Mouse (Mus musculus) hindbrain, embryonic 13.5 days (tissue): ENCODE data around the gene Acy3. TPM values are rescaled to one million over a fixed set of nuclear protein-coding genes. Genes with fewer than 3 reads are reported as not detected.

Experiments
- ATAC-seq: fragments of 200-750 bp; cut with Nextera tagmentation; 2 replicates; pipeline ENCODE4 v1.8.0; 2017; ENCODE audit warnings: moderate TSS enrichment; ENCODE audit not compliant: low FRiP score
- H3K27ac ChIP-seq: fragments of 300-500 bp; sonication (generic); 2 replicates; pipeline ENCODE4 v1.5.1; 2015; ENCODE audit warnings: inconsistent platforms, mild to moderate bottlenecking, moderate library complexity
- H3K27me3 ChIP-seq: fragments of 300-500 bp; sonication (generic); 2 replicates; pipeline ENCODE4 v1.6.1; 2015; ENCODE audit warnings: mild to moderate bottlenecking, inconsistent platforms
- H3K36me3 ChIP-seq: fragments of 300-500 bp; sonication (generic); 2 replicates; pipeline ENCODE4 v1.6.1; 2015; ENCODE audit warnings: mild to moderate bottlenecking, inconsistent platforms
- H3K4me1 ChIP-seq: fragments of 300-500 bp; sonication (generic); replicated peaks from 2 replicates; pipeline ENCODE4 v1.6.1; 2015; ENCODE audit warnings: inconsistent platforms
- H3K4me2 ChIP-seq: fragments of 300-500 bp; sonication (generic); 2 replicates; pipeline ENCODE4 v1.6.1; 2015; ENCODE audit warnings: inconsistent platforms, mild to moderate bottlenecking, moderate library complexity
- H3K4me3 ChIP-seq: fragments of 300-500 bp; sonication (generic); 2 replicates; pipeline ENCODE4 v1.5.1; 2015; ENCODE audit warnings: mild to moderate bottlenecking, inconsistent platforms
- H3K9ac ChIP-seq: fragments of 300-500 bp; sonication (generic); 2 replicates; pipeline ENCODE4 v1.6.1; 2015; ENCODE audit warnings: mild to moderate bottlenecking, inconsistent platforms
- H3K9me3 ChIP-seq: fragments of 300-500 bp; sonication (generic); 2 replicates; pipeline ENCODE4 v1.6.1; 2016; ENCODE audit warnings: inconsistent platforms
- WGBS: fragments of 180-500 bp; shearing (Covaris S2); methylation state at CpG from one replicate; pipeline ENCODE4 v1.1.7; 2015; 5-methylcytosine and 5-hydroxymethylcytosine counted together
- polyA plus RNA-seq: library from polyadenylated mRNA; unstranded; fragments of >200 nt; fragmentation: Nextera tagmentation; extraction: Ambion mirVana; gene quantifications from 2 replicates; pipeline ENCODE4 v1.2.1, GENCODE M21; 2015

Acy3 gene
- polyA plus RNA-seq, 1 experiment from 2014 or later = 2.3 TPM

DNA sequence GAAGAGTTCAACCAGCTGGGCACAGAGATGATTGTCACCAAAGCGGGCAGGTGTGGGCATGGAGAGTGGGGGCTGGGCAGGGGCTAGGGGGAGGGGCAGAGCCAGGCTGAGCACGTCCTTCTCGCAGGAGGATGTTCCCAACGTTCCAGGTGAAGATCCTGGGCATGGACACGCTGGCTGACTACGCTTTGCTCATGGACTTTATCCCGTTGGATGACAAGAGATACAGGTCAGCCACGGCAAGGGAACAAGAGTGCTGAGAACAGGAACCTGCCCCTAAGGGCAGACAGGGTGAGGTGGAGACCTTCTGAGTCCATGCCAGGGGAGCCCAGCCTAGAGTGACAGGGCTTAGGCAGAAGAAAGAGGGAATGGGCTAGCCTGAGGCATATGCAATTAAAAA lies 10.4 kb downstream of the Acy3 start:
- 84% methylated on average over 8 of the region's 8 CpGs for WGBS
- Histone ChIP-seq H3K9ac (no peak overlapping the region), H3K27me3 (no peaks in the 10 kb centered on the region; the same call in 1 of the 2 replicates), H3K4me1 (peaks cover 16% of the 10 kb centered on the region), H3K4me2 (no peak overlapping the region), H3K9me3 (no peaks in the 10 kb centered on the region), H3K36me3 (no peaks in the 10 kb centered on the region), H3K27ac (no peak overlapping the region), H3K4me3 (no peak overlapping the region)
- ATAC-seq = no peak

DNA sequence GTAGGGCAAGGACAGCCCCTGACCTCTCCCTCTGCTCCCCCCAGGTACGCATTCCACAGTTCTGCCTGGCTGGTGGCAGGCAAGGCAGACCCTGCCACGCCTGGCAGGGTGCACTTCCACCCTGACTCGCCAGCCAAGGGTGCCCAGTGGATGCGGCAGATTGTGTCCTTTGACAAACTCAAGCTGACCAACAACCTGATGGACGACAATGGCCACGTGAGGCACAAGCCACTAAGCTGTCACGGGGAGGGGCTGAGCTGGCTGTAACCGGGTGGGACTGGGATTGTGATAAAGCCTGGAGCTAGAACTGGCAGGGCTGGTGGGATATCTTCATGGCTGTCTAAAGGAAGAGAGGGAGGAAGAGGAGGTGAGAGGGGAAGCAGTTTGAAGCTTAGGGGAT lies 10.9 kb downstream of the Acy3 start:
- H3K4me2 ChIP-seq = no peak overlapping the region
- H3K36me3 ChIP-seq = no peaks in the 10 kb centered on the region
- 66% methylated on average over 8 of the region's 8 CpGs for WGBS
- peaks cover 19% of the 10 kb centered on the region for H3K4me1 ChIP-seq
- no peak overlapping the region for H3K4me3 ChIP-seq
- no peak overlapping the region for H3K27ac ChIP-seq
- no peak overlapping the region for H3K9ac ChIP-seq
- no peaks in the 10 kb centered on the region for H3K9me3 ChIP-seq
- no peak for ATAC-seq
- H3K27me3 ChIP-seq = no peaks in the 10 kb centered on the region; the same call in 1 of the 2 replicates

DNA sequence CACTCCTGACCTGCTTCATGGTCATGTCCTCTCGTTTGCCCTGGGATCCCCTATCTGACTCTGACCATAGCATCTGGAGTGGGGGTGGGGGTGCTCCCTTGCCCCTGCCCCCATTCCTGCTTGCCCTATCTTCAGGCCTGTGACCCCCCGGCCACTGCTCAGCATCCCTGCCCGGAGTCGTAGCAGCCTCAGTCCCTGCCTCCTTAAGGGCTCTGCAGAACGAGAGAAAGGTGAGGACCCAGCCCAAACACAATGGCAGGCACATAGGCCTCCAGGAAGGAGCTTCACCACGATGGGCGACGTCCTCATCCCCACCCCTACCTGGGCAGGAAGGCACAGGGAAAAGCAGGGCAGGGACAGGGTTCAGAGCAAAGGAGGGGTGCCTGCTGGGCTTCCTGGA lies 12.0 kb downstream of the Acy3 start:
- WGBS = 74% methylated on average over 8 of the region's 8 CpGs
- H3K27ac ChIP-seq = no peak overlapping the region
- H3K27me3 ChIP-seq = no peaks in the 10 kb centered on the region; the same call in 1 of the 2 replicates
- H3K4me2 ChIP-seq = no peak overlapping the region
- H3K9me3 ChIP-seq = no peaks in the 10 kb centered on the region
- H3K4me3 ChIP-seq = no peak overlapping the region
- no peak for ATAC-seq
- H3K36me3 ChIP-seq = no peaks in the 10 kb centered on the region
- peaks cover 19% of the 10 kb centered on the region for H3K4me1 ChIP-seq
- H3K9ac ChIP-seq = no peak overlapping the region

DNA sequence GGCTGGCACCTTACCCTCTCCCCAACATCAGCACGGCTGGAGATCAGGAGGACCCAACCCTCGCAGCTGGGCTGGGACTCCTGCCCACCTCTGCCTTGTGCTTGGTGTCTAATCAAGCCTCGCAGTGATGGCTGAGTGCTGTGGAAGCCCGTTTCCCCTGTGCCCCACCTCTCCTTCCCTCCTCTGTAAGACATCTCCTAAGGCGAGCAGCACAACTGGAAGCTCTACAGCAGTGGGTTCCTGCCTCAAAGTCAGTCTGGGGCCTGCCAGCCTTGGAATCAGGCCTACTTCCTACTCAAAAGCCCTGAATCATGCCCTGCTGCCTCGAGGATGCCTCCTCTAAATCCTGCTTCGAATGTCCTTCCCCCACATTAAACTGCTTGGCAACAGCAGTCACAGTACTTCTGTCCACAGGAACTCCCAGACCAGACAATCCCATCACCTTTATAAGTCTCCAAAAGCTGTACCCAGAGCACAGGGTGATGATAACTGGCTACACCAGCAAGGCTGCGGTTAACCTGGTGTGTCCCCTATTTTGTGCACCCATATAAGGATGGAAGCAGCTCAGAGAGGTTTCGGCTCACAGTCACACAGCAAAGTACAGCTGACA lies 12.9 kb downstream of the Acy3 start:
- Histone ChIP-seq H3K4me3 (peak overlapping the region; percentile 69), H3K4me2 (peak overlapping the region; percentile 86), H3K36me3 (0 out of 2 replicates have a peak, but pooled peaks cover under 1% of the 10 kb centered on the region), H3K9ac (peak overlapping the region; percentile 95; the same call in 1 of the 2 replicates), H3K4me1 (peaks cover 19% of the 10 kb centered on the region), H3K27me3 (no peaks in the 10 kb centered on the region; the same call in 1 of the 2 replicates), H3K9me3 (no peaks in the 10 kb centered on the region), H3K27ac (0 out of 2 replicates have a peak overlapping the region, but pooled peaks have one; percentile 98)
- no peak for ATAC-seq
- WGBS = 89% methylated on average over 9 of the region's 9 CpGs

DNA sequence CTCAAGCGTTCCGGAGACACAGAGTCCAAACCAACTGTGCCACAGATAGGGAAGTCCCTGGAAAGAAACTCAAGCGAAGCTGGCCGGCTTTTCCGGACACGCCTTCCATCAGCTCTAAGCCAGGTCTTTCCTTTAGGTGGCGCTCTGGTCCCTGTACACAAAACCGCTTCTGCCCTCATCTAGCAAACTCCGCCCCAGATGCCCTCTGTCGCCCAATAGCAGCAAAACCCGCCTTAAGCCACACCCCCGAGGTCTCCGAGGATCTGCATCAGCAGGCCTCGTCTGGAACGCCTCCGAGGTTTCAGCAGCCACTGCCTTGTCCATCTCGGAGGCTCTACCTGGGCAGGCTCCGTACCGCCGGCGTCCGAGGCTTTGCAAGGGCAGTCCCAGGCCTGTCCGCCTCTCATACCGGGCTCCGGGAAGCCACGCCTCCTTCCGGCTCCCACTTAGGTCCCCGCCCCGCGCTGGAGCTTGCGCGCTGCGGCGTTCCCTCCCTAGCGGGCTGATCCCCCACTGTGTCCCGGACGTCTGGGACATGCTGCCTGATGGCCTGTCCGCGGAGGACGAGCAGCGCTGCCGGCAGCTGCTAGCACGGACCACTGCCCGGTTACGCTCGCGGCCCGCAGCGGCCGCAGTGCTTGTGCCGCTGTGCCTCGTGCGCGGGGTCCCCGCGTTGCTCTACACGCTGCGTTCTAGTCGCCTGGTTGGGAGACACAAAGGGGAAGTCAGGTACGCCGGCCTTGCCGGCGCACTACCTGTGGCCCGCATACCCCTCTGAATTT lies 13.9 kb downstream of the Acy3 start, which contains the start of the genes Nudt8 and Gm49405:
Nudt8 (plus strand) TSS at position 462 of the 782 bp plus-strand sequence.
Gm49405 (plus strand) TSS at position 508 of the 782 bp plus-strand sequence.
- WGBS = under 1% methylated on average over 64 of the region's 64 CpGs
- Histone ChIP-seq H3K9ac (peak within 1 kb of the TSS; percentile 95), H3K4me2 (peak within 1 kb of the TSS; percentile 86), H3K36me3 (peaks cover 7% of the 10 kb centered on the region), H3K4me1 (peaks cover 19% of the 10 kb centered on the region), H3K27ac (peak within 1 kb of the TSS; percentile 98), H3K27me3 (no peaks in the 10 kb centered on the region; the same call in 1 of the 2 replicates), H3K9me3 (no peaks in the 10 kb centered on the region), H3K4me3 (peak within 1 kb of the TSS; percentile 69)
- ATAC-seq = peak; percentile 90

DNA sequence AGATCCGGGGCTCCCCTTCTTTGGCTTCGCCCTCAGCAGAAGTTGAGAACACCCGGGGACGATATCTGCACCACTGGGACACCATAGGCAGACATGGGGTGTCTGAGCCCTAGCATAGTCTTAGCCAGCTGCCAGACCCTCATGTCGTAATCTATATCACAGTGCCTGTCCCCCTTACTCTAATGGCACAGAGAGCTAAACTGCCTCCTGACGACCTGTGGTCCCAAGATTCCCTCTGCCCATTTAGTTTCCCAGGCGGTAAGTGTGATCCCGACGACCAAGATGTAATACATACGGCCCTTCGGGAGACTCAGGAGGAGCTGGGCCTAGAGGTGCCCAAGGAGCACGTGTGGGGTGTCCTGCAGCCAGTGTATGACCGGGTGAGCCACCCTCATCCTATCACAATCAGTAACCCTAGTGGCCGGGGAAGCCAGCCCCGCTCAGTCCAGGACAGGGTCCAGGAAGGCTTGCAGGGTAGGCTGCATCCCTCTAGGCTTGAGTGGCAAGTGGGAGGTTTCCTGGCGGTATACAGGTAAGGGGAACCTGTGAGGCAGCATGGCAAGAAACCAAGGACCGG lies 14.7 kb downstream of the Acy3 start:
- Histone ChIP-seq H3K27ac (peak overlapping the region; percentile 98), H3K4me2 (peak overlapping the region; percentile 86), H3K27me3 (no peaks in the 10 kb centered on the region; the same call in 1 of the 2 replicates), H3K9ac (peak overlapping the region; percentile 95), H3K4me3 (peak overlapping the region; percentile 69), H3K9me3 (no peaks in the 10 kb centered on the region), H3K4me1 (peaks cover 19% of the 10 kb centered on the region), H3K36me3 (peaks cover 13% of the 10 kb centered on the region)
- 19% methylated on average over 17 of the region's 17 CpGs for WGBS
- ATAC-seq = peak; percentile 25

DNA sequence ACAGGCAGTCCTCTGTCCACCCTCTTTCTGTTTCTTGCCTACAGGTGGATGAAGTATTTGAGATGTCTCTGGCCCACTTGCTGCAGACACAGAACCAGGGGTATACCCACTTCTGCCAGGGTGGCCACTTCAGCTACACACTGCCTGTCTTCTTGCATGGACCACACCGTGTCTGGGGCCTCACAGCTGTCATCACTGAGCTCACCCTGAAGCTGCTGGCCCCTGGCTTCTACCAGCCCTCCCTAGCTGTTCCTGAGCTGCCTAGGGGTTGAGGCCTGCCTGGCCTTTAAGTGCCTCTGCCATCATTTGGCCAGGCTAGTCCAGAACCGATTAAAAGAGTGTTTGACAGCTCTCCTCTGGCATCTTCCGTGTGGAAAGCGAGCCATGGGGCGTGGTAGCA lies 15.4 kb downstream of the Acy3 start:
- peak overlapping the region; percentile 86 for H3K4me2 ChIP-seq
- peak overlapping the region; percentile 69 for H3K4me3 ChIP-seq
- no peaks in the 10 kb centered on the region; the same call in 1 of the 2 replicates for H3K27me3 ChIP-seq
- peaks cover 19% of the 10 kb centered on the region for H3K4me1 ChIP-seq
- peak overlapping the region; percentile 95 for H3K9ac ChIP-seq
- H3K27ac ChIP-seq = 0 out of 2 replicates have a peak overlapping the region, but pooled peaks have one; percentile 98
- ATAC-seq = no peak
- H3K9me3 ChIP-seq = no peaks in the 10 kb centered on the region
- 91% methylated on average over 5 of the region's 5 CpGs for WGBS
- H3K36me3 ChIP-seq = peaks cover 20% of the 10 kb centered on the region

DNA sequence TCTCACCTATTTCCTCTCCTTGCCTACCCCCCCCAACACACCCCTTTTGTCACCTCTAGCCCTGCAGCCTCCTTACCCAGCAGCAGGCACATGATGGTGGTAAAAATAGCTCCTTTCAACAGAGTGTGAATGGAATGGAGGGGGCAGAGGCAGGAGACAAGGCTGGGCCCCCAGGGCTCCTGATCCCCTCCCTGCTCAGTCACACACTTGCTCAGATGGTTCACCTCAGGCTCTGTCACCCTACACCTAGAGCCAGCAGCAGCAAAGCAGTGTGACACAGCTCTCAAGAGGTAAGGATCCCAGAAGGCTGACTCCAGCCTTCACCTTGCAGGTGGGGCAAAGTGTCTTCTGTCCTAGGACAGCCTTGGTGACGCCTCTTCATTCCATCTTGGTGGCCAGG lies 16.7 kb downstream of the Acy3 start, which contains the start of gene Doc2g:
Doc2g (plus strand) TSS at position 202 of the 400 bp plus-strand sequence.
- 70% methylated on average over 1 of the region's 1 CpGs for WGBS
- no peaks in the 10 kb centered on the region for H3K9me3 ChIP-seq
- H3K27me3 ChIP-seq = no peaks in the 10 kb centered on the region; the same call in 1 of the 2 replicates
- peaks cover 19% of the 10 kb centered on the region for H3K4me1 ChIP-seq
- peaks cover 33% of the 10 kb centered on the region for H3K36me3 ChIP-seq
- H3K4me3 ChIP-seq = no peak within 1 kb of the TSS
- no peak within 1 kb of the TSS for H3K27ac ChIP-seq
- no peak within 1 kb of the TSS for H3K4me2 ChIP-seq
- no peak within 1 kb of the TSS for H3K9ac ChIP-seq
- no peak for ATAC-seq

DNA sequence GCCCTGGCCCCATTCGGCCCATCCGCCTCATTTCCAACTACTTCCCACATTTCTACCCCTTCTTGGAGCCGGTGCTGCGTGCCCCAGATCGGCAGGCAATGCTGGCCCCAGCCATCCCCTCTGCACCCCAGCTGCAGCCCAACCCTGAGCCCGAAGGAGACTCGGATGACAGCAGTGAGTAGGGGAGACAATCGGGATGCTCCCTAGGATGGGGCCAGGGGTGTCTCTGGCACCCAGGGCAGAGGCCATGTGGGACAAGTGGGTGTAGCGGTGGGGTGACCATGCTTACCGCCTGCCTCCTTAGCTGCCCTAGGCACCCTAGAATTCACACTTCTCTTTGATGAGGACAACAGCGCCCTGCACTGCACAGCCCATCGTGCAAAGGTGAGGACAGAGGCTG lies 17.3 kb downstream of the Acy3 start:
- no peak for ATAC-seq
- no peak overlapping the region for H3K9ac ChIP-seq
- 84% methylated on average over 12 of the region's 12 CpGs for WGBS

DNA sequence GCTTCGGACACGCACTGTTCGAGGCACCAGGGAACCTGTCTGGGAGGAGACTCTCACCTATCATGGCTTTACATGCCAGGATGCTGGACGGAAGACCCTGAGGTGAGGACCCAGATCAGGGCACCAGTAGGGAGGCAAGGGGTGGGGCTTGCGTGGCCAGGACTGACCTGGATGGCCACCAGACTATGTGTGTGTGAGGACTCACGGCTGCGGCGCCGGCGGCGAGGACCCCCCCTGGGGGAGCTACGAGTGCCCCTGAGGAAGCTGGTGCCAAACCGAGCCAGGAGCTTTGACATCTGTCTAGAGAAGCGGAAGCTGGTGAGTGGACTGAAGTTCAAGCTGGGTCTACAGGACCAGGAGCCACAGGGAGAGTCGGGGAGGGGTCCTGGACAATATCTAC lies 18.0 kb downstream of the Acy3 start:
- no peak overlapping the region for H3K9ac ChIP-seq
- no peak overlapping the region for H3K27ac ChIP-seq
- H3K4me3 ChIP-seq = no peak overlapping the region
- no peaks in the 10 kb centered on the region; the same call in 1 of the 2 replicates for H3K27me3 ChIP-seq
- H3K36me3 ChIP-seq = peaks cover 46% of the 10 kb centered on the region
- no peaks in the 10 kb centered on the region for H3K9me3 ChIP-seq
- no peak for ATAC-seq
- peaks cover 19% of the 10 kb centered on the region for H3K4me1 ChIP-seq
- H3K4me2 ChIP-seq = no peak overlapping the region
- 88% methylated on average over 15 of the region's 15 CpGs for WGBS

More for the DNA sequence above, 17.3 kb downstream of the Acy3 start:
- Histone ChIP-seq H3K36me3 (peaks cover 39% of the 10 kb centered on the region), H3K27me3 (no peaks in the 10 kb centered on the region; the same call in 1 of the 2 replicates), H3K27ac (no peak overlapping the region), H3K4me2 (no peak overlapping the region), H3K9me3 (no peaks in the 10 kb centered on the region), H3K4me1 (peaks cover 19% of the 10 kb centered on the region), H3K4me3 (no peak overlapping the region)

DNA sequence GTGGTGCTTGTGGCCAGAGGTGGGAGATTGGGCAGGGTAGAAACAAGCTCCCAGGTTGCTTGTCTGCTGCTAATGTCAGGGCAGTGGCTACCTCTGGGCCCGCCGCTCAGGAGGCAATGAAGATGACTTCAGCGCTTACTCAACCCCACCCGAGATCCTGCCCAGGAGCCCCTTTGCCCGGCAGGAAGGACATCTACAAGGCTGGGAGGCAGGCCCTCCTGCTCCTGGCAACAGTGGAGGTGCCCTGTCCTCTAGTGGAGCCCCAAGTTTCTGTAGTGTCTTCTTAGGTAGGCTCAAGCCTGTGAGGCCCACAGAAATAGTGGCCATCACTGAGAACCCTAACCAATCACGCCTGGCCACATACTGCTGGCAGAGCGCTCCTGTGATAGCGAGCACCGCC lies 18.7 kb downstream of the Acy3 start:
- WGBS = 92% methylated on average over 9 of the region's 9 CpGs
- Histone ChIP-seq H3K4me1 (peaks cover 13% of the 10 kb centered on the region), H3K27me3 (no peaks in the 10 kb centered on the region), H3K36me3 (peaks cover 53% of the 10 kb centered on the region), H3K9ac (no peak overlapping the region), H3K9me3 (no peaks in the 10 kb centered on the region), H3K4me2 (no peak overlapping the region), H3K27ac (no peak overlapping the region), H3K4me3 (no peak overlapping the region)
- no peak for ATAC-seq

DNA sequence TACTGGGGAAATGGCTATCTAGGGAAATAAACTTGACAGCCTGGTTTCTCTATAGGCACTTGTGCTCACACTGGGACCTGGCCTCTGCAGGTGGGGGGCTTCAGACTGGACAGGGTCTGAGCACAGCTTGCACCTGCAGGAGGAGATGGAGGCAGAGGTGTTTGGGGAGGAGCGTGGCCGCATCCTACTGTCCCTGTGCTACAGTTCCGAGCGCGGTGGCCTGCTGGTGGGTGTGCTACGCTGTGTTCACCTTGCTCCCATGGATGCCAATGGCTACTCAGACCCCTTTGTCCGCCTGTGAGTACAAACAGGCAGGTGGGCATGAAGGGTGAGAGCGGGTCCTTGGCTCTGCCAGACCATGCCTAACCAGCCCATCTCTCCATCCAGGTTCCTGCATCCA lies 19.6 kb downstream of the Acy3 start:
- 97% methylated on average over 8 of the region's 8 CpGs for WGBS
- Histone ChIP-seq H3K4me1 (peaks cover 13% of the 10 kb centered on the region), H3K36me3 (peaks cover 59% of the 10 kb centered on the region), H3K9ac (no peak overlapping the region), H3K27me3 (no peaks in the 10 kb centered on the region), H3K4me3 (no peak overlapping the region), H3K4me2 (no peak overlapping the region), H3K27ac (no peak overlapping the region), H3K9me3 (no peaks in the 10 kb centered on the region)
- ATAC-seq = no peak
